Mouse (Mus musculus): Measurements from ENCODE around the gene Vmn1r88.

DNA sequence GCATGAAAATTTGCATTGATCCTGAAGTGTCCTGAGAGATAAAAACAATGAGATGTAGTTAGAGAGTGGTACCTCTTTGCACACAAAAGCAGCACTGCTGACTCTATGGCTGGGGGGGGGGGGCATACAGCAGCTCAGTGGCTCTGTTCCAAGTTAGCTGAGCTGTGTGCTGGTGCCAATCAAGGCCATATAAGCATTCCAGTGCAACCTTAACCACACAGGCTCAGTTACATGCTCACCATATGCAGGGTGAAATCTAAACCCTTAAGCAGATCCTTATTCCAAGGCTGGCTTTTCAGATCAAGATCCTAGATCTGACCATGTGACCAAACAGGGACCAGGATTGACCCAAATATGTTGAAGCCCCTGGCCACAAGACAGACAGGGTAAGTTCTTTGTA is 22.0 kb upstream of the Vmn1r88 start:
- no peak for TF ChIP-seq CTCF (IDR thresholded peaks at IDR 0.05; ENCODE audit: extremely low read depth, insufficient read depth, insufficient read length, insufficient replicate concordance)
- no peak for TF ChIP-seq POLR2A (IDR thresholded peaks at IDR 0.05; ENCODE audit: low read depth, low read length)
